Mouse (Mus musculus): ENCODE measurements around the gene Ifi211.
"Not testable (repeated sequence)": the region's sequence is repeated elsewhere in the genome, so short reads cannot be mapped to it uniquely, and the experiment has no call there.

DNA sequence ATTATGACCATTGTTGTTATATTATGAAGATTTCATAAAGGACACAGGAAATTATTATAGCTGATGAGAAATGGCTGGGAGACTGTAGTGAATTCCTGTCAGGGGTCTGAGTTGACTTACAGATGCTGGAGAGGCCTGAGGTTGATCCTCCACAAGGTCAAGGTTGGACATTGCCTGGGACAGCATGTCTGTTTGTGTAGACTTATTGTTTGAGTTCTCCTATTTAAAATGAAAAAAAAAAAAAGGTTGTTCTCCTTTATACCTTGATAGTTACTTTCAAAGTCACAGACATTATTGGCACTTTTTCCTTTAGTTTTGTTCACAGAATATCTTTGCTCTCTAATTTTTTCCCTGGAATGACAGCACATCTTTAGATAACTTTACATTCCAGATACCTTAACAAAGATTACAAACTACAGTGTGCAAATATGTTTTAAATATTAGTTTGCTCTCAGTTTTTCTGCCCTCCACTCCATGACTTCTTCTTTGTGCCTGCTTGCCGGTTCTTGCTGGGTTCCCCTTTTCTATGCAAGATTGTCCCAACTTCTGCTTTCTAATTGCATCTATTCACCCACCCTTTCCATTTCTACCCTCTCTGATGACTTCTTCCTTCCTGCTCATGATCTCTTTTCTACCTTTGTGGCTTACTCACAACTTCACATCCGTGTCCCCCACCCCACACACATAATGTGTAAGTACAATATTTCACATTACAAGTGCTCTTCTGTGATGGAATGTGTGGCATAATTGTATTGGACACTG, 25.6 kb downstream of the Ifi211 start:
- TF ChIP-seq GATA1, TAL1 (IDR thresholded peaks at IDR 0.05; ENCODE audit: low read length): not testable (repeated sequence)

All from erythroblast, embryonic 14.5 days (primary cell).